Mouse (Mus musculus): ENCODE measurements at regions not wholly inside any gene's neighbourhood (a gene's known extent, or its start where the extent isn't known, plus 50 kb on each side); places are given as distances from the start of the nearest gene placed in this dataset.

DNA sequence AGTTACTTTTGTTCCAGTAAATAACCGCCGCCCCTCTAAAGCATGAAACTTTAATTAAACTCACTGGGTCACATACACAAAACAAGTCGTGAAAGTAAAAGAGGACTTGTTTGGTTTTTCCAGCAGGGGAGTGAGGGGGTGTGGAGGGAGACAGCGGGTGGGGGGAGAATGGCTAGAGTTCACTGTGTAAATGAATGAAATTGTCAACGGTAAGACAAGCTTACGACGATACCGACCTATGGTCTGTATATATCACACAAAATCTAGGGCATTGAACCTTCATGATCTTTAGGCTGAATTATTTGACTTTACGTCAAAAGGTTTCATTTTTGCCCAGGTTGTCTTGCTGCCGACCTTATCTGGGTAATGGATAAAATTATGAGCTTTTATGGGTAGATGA is 155.5 kb downstream of the Fbxo8 start:
- TF ChIP-seq CTCF (conservative IDR thresholded peaks at IDR 0.05; ENCODE audit: insufficient read depth, insufficient read length, low read depth, low read length) (no peak), POLR2A (IDR thresholded peaks at IDR 0.05; ENCODE audit: low read depth, low read length) (no peak)

Measured in kidney, adult 2 months (tissue).